Mouse (Mus musculus): Measurements from ENCODE around the gene Fcgr3.

GRCm38 (mm10) chr1:171103179-171103840 lies 38.6 kb upstream of the Fcgr3 start:
- TF ChIP-seq CTCF (IDR thresholded peaks at IDR 0.05; ENCODE audit: low read depth, low read length) = no peak
- no peak for TF ChIP-seq POLR2A (IDR thresholded peaks at IDR 0.05; ENCODE audit: insufficient read depth, low read length)
